Mouse (Mus musculus) embryo, embryonic 11.5 days (tissue): ENCODE results near the gene Scd2.
"Not testable (repeated sequence)": the region's sequence is repeated elsewhere in the genome, so short reads cannot be mapped to it uniquely, and the experiment has no call there.

Source experiments
- DNase-seq: peaks from one replicate; pipeline ENCODE4 v3.0.0-alpha.2; 2012; ENCODE audit warnings: low read depth, low spot score

Gene Scd2

DNA sequence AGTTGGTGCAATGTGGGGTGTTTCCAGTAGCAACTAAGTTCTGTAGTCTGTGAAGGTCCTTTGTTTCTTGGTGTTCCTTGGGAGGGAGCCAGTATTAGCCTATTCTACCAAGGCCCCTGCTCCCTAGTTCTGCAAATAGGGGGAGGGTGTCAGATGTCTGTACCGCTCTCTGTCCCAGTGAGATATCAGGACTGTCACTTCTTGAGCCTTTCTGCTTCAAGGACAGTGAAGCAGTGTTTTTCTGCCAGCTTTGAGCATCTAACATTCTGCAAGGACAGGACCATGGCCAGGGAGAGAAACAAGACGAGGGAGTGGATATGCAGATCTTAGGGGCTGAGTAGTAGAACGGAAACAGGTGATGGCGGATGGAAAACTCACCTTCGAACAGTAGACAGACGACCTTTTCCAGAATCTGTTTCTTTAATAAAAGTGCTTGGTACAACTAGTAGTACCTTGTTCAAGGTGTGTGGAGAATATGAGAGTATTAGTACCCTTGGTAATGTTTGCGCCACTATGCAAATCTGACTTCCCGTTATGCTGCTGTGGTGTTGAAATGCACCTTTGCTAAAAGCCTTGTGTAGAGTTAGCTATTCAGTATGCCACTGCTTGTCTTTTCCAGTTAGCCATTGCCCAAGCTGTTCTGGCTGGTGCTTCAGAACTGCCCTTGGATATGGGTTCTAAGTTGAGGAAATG lies 3.7 kb downstream of the Scd2 start:
- DNase-seq = no peak

DNA sequence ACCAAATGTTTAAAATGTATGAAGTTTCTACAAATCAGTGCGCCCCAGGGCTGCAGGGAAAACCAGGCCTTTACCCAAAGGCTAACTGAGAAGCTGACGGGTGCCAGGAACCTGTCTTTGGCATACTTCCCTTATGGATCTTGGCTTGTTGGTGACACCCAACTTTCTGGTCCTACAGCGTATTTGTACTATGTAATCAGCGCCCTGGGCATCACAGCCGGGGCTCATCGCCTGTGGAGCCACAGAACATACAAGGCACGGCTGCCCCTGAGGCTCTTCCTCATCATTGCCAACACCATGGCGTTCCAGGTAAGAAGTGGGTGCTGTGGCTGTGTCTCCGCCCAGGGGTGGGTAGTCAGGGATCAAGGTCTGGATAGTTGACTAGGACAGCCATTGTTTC lies 4.4 kb downstream of the Scd2 start:
- DNase-seq = no peak

DNA sequence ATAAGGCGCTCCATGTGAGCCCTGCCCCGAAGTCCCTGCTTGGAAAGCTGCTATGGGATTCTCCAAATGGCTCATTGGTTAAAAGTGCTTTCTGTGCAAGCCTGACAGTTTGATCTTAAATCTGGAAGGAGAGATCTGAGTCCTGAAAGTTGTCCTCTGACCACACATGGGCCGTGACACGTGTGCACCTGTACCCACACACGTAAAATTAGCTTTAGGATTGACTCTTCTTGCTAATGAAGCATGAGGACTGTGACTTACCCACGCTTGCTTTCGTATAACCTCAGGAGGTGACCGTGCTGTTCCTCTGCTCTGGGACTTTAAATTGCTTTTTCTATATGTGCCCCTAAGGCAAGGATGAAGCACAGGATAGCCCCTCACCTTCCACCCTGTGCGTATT lies 5.6 kb downstream of the Scd2 start:
- no peak for DNase-seq

DNA sequence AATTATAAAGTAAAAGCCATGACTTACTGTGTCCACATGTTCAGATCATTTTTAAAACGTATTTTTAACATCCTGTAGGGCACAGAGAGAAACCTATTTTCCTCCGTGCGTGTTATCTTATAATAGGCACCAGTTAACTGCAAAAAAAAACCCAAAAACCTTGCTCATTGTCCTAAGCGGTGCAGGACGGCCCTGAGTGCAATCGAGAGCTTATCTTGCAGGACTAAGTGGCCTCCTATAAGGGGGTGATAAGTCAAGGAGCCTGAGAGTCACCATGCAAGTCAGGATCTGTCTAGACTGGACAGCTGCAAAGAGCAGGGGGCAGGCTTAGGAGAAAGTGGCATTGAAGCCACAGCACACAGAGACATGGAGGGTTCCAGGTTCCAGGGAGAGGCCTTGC lies 6.4 kb downstream of the Scd2 start:
- DNase-seq = no peak

DNA sequence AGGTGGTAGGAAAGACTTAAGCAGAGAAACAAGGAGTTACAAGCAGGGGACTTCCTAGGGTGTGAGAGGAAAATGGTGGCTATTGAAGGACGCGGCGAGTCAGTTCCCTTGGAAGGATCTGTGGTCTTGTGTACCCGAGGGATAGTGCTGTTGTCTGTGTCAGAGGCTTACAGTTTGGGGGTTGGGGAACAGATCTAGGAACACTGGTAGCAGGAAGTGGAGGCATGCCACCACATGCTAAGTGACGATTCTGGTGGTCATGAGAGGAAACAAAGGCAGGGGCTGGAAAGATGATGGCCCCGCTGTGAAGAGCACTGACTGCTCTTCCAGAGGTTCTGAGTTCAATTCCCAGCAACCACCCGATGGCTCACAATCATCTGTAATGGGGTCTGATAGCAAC lies 7.0 kb downstream of the Scd2 start:
- no peak for DNase-seq

DNA sequence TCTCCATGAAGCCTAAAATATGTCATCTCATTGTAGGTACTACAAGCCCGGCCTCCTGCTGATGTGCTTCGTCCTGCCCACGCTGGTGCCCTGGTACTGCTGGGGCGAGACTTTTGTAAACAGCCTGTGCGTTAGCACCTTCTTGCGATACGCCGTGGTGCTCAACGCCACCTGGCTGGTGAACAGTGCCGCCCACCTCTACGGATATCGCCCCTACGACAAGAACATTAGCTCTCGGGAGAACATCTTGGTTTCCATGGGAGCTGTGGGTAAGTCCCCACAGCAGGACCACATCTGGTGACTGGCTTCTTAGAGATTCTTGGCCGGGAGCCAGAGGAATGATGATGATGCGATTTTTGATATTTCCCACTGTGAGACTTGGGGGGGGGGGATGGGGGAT lies 7.7 kb downstream of the Scd2 start:
- DNase-seq = no peak

DNA sequence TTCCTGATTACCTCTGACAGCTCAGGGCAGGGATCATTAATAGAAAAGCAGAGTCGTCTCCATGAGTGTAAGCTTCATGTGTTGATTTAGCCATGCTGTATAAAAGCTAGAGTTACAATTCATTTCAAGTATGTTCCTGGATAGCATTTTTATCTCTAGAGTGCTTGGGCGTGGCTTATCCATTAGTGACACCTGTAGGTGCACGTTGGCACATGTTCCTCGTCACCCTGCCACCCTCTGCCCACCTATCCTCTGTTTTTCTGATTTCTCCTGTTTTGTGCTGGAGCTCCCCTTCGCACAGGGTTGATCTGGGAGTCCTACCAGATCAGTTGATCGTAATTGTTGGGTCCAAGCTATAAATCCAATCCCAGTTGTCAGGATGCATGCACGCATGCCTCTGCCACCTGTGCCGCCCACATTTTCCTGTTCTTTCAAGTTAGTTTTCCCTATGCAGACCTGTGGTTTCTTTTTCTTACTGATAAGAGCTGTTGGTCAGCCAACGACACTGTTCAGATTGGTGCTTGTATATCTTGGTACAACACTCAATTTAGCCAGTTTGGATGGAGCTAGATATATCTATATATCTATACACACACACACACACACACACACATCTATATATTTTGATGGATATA lies 8.3 kb downstream of the Scd2 start:
- no peak for DNase-seq

DNA sequence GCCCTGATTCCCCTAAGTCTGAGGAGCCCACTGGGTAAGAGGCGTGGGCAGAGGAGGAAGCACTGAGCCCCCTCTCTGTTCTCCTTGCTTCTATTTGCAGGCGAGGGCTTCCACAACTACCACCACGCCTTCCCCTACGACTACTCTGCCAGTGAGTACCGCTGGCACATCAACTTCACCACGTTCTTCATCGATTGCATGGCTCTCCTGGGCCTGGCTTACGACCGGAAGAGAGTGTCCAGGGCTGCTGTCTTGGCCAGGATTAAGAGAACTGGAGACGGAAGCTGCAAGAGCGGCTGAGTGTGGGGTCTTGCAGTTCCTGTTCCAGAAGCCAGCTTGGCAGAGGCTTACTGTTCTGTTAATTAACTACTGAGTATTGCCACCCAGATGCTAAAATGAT lies 9.4 kb downstream of the Scd2 start:
- DNase-seq = no peak

DNA sequence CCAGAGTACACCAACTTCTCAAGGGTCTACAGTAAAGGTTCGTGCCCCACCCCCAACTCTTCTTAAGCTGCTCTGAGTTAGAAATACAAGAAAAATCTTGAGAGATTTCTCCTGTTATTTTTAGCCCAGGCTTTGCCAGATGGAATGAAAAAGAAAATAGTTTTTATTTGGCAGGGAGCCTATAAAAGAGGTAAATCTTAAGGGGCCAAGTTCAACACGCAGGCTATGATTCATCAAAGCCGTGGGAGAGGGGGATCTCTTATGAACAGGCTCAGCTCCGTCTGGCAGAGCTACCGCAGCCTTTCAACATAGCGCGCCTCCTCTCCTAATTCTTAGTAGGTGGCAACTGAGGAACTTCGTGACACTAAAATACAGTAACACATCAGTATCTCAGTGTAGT lies 10.0 kb downstream of the Scd2 start:
- DNase-seq = no peak

DNA sequence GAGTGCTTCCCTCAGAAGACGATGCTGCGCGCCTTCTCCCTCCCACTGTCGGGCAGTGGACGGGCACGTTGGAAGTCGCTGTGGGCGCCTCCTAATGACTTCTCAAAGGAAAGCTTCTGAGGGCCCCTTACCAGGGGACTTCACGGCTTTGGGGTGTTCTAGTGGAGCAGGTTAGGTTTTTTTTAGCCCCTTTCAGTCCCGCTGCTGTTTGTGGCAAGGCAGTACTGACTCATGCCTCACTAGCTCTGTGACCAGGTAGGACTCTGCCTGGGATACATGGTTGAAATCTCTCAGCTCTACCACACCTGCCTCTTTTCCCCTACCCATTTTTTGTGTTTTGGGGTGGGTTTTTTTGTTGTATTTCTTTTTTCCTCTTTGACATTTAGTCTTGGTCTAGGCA lies 10.9 kb downstream of the Scd2 start:
- DNase-seq = no peak

DNA sequence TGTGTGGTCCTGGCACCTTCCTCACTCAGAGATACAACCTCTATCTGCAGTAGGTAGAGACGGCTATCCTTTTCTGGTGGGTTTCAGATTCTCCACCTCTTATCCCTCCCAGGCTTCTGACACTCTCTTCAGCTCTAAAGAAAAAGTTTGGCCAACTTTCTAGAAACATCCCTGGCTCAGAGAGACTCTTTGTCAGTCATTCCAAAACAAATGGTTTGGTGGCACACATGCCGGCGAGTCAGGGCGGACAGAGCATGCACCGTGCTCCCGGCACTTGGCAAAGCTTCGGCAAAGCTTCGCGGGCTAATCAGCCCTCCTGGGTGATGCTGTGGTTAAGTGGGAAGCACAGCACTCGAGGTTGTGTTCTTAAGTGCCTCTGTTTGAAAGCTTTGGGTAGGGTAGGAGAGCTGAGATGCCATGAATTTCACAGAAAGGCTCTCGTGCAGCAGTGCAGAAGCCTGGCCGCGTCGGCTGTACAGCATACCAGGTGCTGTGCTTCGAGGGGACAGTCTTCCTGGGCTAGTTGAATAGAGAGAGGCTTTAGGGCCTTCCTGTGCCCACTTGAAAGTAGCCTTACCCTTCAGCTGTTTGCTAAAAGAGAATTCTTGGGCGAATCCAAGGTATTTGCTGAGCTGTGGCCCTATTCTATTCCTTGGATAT lies 11.5 kb downstream of the Scd2 start:
- no peak for DNase-seq

DNA sequence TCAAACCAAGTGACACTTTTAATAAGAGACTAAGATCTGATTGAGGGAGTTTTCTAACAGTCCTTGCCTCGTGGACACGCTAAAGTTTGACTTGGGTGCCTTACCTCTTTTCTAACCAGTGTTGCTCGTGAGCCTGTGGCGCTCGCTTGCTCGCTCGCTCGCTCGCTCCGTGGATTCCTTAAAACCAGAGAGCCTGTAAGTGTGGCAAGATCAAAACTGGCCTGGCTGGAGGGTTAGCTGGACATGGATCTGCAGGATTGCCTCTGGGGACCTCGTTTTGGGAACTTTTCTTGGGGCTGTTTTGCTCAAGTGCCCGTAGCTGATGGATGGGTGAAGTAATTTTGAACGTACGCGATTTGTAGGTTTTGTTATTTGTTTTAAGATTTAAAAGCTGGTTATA lies 12.2 kb downstream of the Scd2 start:
- no peak for DNase-seq

DNA sequence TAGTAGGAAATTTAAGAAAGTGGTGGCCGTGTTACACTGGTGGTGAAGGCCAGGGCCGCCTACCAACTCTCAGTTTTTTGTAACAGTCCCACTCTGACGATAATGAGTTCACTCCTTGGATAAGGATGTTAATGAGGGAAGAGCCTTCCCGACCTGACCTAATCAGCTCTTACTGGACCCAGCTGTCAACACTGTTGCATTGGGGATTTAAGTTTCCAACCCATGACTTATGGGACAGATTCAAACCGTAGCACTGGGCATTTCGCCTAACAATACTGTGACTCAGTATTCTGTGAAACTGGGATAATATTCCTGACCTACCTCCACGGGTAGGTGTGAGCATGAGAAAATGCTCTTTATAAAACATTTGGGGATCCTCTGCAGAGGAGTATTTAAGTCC lies 12.7 kb downstream of the Scd2 start:
- DNase-seq = no peak

DNA sequence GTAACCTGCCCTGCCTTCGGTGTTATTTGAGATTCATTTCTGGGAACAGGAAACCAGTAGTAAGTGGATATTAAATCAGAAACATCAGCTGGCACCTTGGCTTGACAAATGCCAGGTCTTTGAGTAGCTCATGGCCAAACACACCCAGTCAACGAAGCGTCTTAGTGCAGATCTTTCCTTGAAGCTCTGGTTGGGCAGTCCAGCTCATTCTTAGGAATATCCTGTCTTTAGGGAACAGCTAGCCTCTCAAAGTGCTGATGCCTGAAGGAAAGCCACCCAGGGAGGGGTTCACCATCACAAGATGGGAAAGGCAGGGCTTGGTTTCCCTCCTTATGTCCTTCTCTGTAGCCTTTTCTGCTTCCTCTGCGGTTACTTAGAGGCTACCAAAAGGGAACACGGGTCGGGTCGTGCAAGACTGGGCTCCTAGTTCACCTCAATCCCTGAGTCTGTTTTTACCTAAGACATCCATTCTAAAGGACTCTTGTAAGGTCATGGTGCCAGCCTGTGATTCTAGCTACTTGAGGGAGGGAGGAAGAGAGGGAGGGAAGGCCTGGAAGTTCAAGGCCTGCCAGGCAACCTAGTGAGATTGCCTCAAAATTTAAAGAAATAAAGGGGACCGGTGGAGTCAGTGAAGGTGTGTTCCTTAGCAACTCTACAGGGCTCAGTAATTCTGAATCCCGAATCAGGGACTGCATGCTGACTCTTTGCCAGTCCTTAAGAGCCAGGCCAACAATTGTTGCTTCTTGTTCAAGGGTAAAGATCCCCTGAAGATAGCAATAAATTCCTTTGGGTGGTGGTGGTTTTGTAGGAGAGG lies 13.8 kb downstream of the Scd2 start:
- no peak for DNase-seq

DNA sequence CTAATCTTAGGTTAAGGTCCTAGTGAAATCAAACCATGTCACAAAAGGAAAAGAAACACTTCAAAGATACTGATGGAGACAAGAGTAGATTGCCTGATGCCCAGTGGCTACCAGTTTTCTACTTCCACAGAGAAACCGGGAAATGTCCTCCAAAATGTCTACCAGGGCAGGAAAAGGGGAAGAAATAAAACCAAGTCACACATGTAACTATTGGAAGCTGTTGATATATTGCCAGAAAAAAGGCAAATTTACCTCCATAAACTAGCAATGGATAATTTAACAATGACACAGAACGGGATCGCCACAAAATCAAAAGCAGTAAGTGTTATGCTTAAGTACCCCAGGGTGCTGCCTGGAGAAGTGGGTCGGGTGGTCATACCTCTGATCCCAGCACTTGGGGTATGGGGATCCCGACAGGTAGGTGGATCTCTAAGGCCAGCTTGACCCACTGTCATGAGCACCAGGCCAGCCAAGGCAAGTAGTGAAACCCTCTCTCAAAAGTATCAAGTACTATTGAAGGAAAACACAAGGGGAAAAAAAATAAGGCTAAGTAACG lies 14.5 kb downstream of the Scd2 start:
- DNase-seq = no peak

DNA sequence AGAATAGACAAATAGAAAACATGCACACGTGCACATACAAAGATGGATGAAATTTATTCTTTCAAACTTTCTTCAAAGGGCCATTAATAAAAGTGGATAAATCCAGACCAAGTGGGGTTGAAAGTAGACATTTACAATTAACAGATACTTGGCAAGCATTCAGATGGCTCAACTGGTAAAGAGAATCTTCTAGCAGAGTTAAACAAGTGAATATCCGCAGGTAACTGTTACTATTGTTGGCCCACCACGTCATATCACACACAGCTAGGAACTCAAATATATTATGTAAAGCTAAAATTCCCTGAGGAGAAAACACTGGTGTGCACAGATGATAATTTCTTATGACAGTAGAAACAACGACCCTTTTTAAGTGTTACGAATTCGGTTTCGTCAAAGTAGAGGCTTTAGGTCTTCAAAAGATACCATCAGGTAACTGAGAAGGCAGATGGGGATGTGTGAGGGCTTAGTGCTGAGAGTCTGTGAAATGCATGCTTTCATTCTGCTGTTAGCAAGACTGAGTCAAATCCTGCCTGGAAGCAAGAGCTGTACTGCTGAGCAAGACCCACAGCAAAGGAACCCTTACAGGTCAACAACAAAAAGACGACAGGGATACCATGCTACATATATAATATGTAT lies 15.3 kb downstream of the Scd2 start:
- DNase-seq = no peak

DNA sequence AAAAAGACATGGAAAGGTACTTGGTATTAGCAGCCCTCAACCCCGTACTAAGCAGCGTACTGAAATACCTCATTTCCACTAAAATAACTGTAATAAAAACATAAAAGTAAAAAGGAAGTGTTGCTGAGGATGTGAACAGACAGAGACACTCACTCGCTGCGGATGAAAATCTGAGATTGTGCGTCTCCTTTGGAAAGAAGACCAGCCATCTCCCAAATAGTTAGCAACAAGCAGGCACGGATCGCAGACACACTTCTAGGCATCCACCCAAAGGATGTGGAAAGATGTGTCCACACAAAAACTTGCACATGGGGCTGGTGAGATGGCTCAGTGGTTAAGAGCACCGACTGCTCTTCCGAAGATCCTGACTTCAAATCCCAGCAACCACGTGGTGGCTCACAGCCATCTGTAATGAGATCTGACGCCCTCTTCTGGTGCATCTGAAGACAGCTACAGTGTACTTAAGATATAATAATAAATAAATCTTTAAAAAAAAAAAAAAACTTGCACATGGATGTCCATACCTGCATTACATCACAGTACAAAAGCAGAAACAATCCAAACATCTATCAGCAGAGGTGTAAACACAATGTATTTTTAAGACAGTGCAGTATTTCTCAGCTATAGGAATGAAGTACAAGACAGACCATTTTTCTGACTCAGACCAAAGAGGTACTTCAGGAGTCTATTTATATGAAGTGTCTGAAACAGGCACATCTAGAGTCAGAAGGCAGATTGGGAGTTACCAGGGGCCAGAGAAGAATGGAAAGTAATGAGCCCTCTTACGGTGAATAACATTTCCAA lies 16.1 kb downstream of the Scd2 start:
- DNase-seq = no peak

DNA sequence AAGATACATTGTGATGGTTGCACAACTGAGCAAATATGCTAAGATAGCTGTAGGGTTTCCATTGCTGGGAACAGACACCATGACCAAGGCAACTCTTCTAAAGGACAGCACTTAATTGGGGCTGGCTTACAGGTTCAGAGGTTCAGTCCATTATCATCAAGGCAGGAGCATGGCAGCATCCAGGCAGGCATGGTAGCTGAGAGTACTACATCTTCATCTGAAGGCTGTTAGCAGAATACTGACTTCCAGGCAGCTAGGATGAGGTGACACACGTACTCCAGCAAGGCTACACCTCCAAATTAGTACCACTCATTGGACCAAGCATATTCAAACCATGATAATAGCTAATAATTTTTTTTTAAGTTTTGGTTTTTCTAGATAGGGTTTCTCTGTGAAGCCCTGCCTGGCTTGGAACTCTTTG lies 16.7 kb downstream of the Scd2 start:
- not testable (repeated sequence) for DNase-seq

DNA sequence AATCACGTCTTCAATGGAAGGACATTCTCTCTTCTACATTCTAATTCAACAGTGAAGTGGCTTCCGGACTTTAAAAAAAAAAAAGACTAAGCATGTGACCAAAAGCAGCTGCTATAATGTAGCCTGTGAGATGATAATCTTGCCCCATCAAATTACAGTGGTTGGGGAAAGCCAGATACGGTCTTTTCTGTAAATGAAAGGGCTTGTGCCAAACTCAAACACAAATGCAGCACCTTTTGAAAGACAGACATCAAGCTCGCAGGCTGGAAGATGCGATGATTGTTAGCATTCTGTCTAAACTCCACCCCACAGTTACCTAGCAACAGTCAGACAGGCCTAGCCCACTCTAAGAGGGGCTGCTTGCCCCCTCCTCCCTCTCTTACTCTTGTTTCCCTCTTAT lies 17.3 kb downstream of the Scd2 start:
- no peak for DNase-seq

DNA sequence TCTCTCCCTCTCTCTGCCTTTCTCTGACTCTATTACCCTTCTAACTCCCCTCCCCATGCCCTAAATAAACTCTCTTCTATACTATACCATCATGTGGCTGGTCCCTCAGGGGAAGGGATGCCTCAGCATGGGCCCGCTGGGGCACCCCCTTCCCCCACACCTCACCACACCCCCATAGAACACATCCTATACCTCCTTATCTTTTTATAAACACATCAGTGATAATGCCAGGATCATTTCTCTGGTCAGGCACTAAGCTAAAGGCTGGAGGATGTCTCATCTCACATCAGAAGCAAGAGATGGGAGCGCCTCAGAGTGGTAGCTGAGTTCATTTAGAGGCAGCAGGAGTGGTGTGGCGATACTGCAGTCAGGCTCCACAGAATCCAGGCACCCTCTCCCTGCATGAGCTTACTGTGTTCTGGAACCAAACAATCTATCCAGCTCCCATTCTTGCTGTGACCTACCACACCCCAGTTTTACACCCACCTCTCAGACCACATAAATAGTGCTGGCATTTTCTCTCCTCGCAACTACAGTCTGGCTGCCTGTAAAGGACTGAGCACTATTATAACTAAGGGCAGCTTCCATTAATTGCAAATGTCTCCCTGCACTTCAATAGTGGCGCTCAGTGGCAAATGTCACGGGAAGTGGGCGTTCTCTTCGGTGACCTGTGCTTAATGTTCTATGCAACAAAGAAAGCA lies 18.0 kb downstream of the Scd2 start:
- no peak for DNase-seq
